Mouse (Mus musculus) right cerebral cortex, adult 2 months (tissue): ENCODE data around the gene Hnf1b.

Experiments
- DNase-seq, 2 experiments: peaks; one replicate each; pipeline ENCODE4 v3.0.0; 2021 to 2022; ENCODE audit warnings: low spot score in 2 of 2

Gene Hnf1b

GRCm38 (mm10) chr11:83896430-83897410 lies 46.9 kb downstream of the Hnf1b start:
- DNase-seq, result no peak

- no peak for DNase-seq
Measured at GRCm38 (mm10) chr11:83897569-83897968, 47.7 kb downstream of the Hnf1b start.

- no peak for DNase-seq
Measured at GRCm38 (mm10) chr11:83902812-83903211, 52.9 kb downstream of the Hnf1b start.

GRCm38 (mm10) chr11:83905756-83906155 lies 55.9 kb downstream of the Hnf1b start:
- no peak for DNase-seq

GRCm38 (mm10) chr11:83908376-83908775 lies 58.5 kb downstream of the Hnf1b start:
- DNase-seq, result no peak

GRCm38 (mm10) chr11:83913824-83914311 lies 64.0 kb downstream of the Hnf1b start:
- DNase-seq, result no peak

GRCm38 (mm10) chr11:83914501-83914900 lies 64.6 kb downstream of the Hnf1b start:
- DNase-seq, result no peak

GRCm38 (mm10) chr11:83922600-83922999 lies 72.7 kb downstream of the Hnf1b start:
- DNase-seq, result no peak

GRCm38 (mm10) chr11:83927097-83927496 lies 77.2 kb downstream of the Hnf1b start:
- no peak for DNase-seq

- no peak for DNase-seq
Measured at GRCm38 (mm10) chr11:83932506-83933106, 82.7 kb downstream of the Hnf1b start.

- DNase-seq, result no peak
Measured at GRCm38 (mm10) chr11:83933376-83933775, 83.5 kb downstream of the Hnf1b start.

GRCm38 (mm10) chr11:83935986-83936665 lies 86.3 kb downstream of the Hnf1b start:
- peak; percentile 82 to 83 for DNase-seq

- DNase-seq, result no peak
Measured at GRCm38 (mm10) chr11:83938556-83938955, 88.7 kb downstream of the Hnf1b start.

GRCm38 (mm10) chr11:83941950-83942840 lies 92.3 kb downstream of the Hnf1b start, which contains the start of gene Ddx52:
Gene Ddx52, plus strand, starts transcription at chr11:83942062.
- DNase-seq, result peak; percentile 90 to 94
